Comparison of ENCODE assay signal across 8 mouse cellular contexts in the genomic region with DNA sequence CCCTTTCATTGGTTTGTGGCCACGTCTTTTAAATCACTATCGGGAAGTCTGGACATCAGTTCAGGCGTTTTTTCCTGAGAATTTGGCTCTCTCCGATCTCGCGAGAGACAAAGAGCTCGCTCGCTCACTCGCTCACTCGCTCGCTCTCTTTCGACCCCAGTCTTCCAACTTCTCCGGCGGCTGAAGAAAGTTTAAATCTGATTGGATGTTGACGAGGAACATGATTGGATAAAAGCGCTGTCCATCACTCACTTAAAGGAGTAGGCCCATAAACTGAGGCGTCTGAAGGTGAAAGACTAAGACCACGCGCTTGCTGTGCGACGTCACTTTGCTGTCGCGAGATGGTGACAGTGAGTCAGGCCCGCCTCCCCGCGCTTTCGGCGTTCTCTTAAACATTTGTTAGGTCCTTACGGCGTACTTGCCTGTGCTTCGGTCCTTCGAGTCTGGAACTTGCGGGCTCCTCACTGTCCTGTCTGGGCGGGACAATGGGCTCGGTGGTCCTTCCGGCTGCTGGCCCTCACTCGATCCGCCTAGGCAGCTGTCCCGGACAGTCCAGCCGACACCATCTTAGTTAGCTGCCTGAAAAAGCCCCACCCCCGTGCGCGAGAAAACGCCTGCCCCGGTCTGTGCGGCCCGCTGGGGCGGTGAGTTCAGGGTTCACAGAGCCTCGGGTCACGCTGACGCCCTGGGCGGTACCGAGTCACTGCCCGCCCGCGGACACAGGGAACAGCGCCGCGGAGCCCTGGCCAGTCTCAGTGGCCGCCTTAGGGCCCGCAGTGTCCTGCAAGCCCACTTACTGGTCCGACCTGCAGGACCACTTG. TPM values are rescaled to one million over a fixed set of nuclear protein-coding genes. Genes with fewer than 3 reads are reported as not detected.
DNase-seq lines count a peak whose midpoint lies in the region; ATAC-seq lines count a peak whose summit lies in the region.

A gene (minus strand): TSS at position 293 of the 821 bp plus-strand sequence.

- peak; percentile 96 for ATAC-seq in hindbrain, embryonic 11.5 days (ENCODE audit: low FRiP score)

- peak within 1 kb of the TSS; percentile 95 for H3K27ac ChIP-seq in hindbrain, embryonic 11.5 days (ENCODE audit: low read depth, low read length)

- DNase-seq in Muller cell, postnatal 12 days (ENCODE audit: inconsistent ontology term) = peak; percentile 99
- DNase-seq in cerebellum, adult 9-11 months = peak; percentile 98
- DNase-seq in frontal cortex, adult 2 months (ENCODE audit: extremely low spot score in 1 of 2, low spot score in 1 of 2) = peak; percentile 99 to 100
- DNase-seq in hindbrain, embryonic 11.5 days (ENCODE audit: low spot score) = peak; percentile 97
- DNase-seq in layer of hippocampus, postnatal 10 days (ENCODE audit: low spot score in 2 of 2) = peak; percentile 95
- peak; percentile 99 for DNase-seq in lung, postnatal 10 days
- DNase-seq in ovary, postnatal 36 days (ENCODE audit: low spot score) = peak; percentile 92
- peak; percentile 94 for DNase-seq in thymus, postnatal 25 days

- peak within 1 kb of the TSS; percentile 96 for H3K4me3 ChIP-seq in hindbrain, embryonic 11.5 days (ENCODE audit: low read depth, low read length)

- H3K9me3 ChIP-seq in hindbrain, embryonic 11.5 days (ENCODE audit: control insufficient read depth, low read length) = no peaks in the 10 kb centered on the region

- H3K9ac ChIP-seq in hindbrain, embryonic 11.5 days (ENCODE audit: low read depth, low read length) = peak within 1 kb of the TSS; percentile 92

- H3K4me1 ChIP-seq in hindbrain, embryonic 11.5 days (replicated peaks; ENCODE audit: control insufficient read depth, insufficient read depth, low read length) = peaks cover 15% of the 10 kb centered on the region

- under 1% methylated on average over 62 of the region's 62 CpGs for WGBS in hindbrain, embryonic 11.5 days

- H3K27me3 ChIP-seq in hindbrain, embryonic 11.5 days (ENCODE audit: control insufficient read depth, insufficient read depth, low read length) = no peaks in the 10 kb centered on the region

- no peaks in the 10 kb centered on the region for H3K36me3 ChIP-seq in hindbrain, embryonic 11.5 days (ENCODE audit: control insufficient read depth, insufficient read depth, low read length)

- peak within 1 kb of the TSS; percentile 93 for H3K4me2 ChIP-seq in hindbrain, embryonic 11.5 days (replicated peaks; ENCODE audit: low read depth, low read length)

RNA-seq across cellular contexts. Expression of the gene that starts here (rescaled TPM):
- polyA plus RNA-seq in frontal cortex, adult 2 months (2012; rRNA removed) = 5.3 and 5.9 TPM in 2 replicates
- 16.3 and 19.5 TPM in 2 replicates for polyA plus RNA-seq in hindbrain, embryonic 11.5 days (2014; fragmentation: Nextera tagmentation; extraction: Ambion mirVana)
- total RNA-seq in layer of hippocampus, postnatal 10 days (2021) = 10 to 100 TPM; 23.4 to 25.1 TPM

Comparison
In these comparisons a context has a peak if more than half of its experiments do, and no peak if none do; other contexts are left out.
1. Peak in every context shown above with its lines: DNase-seq, ATAC-seq, H3K4me3 ChIP-seq and H3K27ac ChIP-seq.